Mouse (Mus musculus) forebrain, embryonic 16.5 days (tissue): Measurements from ENCODE around the gene Kcnt2. TPM values are rescaled to one million over a fixed set of nuclear protein-coding genes. Genes with fewer than 3 reads are reported as not detected.

Experiments used
- ATAC-seq: fragments of 200-750 bp; cut with Nextera tagmentation; 2 replicates; pipeline ENCODE4 v1.8.0; 2017; ENCODE audit warnings: mild to moderate bottlenecking, moderate library complexity
- H3K27ac ChIP-seq: fragments of 300-500 bp; sonication (generic); 2 replicates; pipeline ENCODE4 v1.5.1; 2014; ENCODE audit warnings: low read length, control low read depth
- H3K27me3 ChIP-seq: fragments of 300-500 bp; sonication (generic); replicated peaks from 2 replicates; pipeline ENCODE4 v1.6.1; 2014; ENCODE audit warnings: low read length; ENCODE audit not compliant: control insufficient read depth, insufficient read depth
- H3K36me3 ChIP-seq: fragments of 300-500 bp; sonication (generic); 2 replicates; pipeline ENCODE4 v1.6.1; 2014; ENCODE audit not compliant: control insufficient read depth, insufficient read depth
- H3K4me1 ChIP-seq: fragments of 300-500 bp; sonication (generic); replicated peaks from 2 replicates; pipeline ENCODE4 v1.6.1; 2014; ENCODE audit warnings: low read length; ENCODE audit not compliant: control insufficient read depth, insufficient read depth
- H3K4me2 ChIP-seq: fragments of 300-500 bp; sonication (generic); 2 replicates; pipeline ENCODE4 v1.6.1; 2014; ENCODE audit warnings: mild to moderate bottlenecking, low read length, control low read depth
- H3K4me3 ChIP-seq: fragments of 300-500 bp; sonication (generic); replicated peaks from 2 replicates; pipeline ENCODE4 v1.5.1; 2014; ENCODE audit warnings: mild to moderate bottlenecking, low read length, control low read depth
- H3K9ac ChIP-seq: fragments of 300-500 bp; sonication (generic); replicated peaks from 2 replicates; pipeline ENCODE4 v1.6.1; 2014; ENCODE audit warnings: low read depth, low read length, control low read depth
- H3K9me3 ChIP-seq: fragments of 300-500 bp; sonication (generic); 2 replicates; pipeline ENCODE4 v1.6.1; 2016; ENCODE audit warnings: low read length; ENCODE audit not compliant: control insufficient read depth
- WGBS: fragments of 180-500 bp; shearing (Covaris S2); extraction: QIAGEN DNeasy Blood & Tissue Kit; methylation state at CpG from one replicate; pipeline ENCODE4 v1.1.7; 2014; 5-methylcytosine and 5-hydroxymethylcytosine counted together
- polyA plus RNA-seq: library from polyadenylated mRNA; unstranded; fragments of >200 nt; fragmentation: Nextera tagmentation; extraction: Ambion mirVana; gene quantifications from 2 replicates; pipeline ENCODE4 v1.2.1, GENCODE M21; 2015

Kcnt2 gene
- polyA plus RNA-seq, 1 experiment from 2014 or later: 2.8 TPM

DNA sequence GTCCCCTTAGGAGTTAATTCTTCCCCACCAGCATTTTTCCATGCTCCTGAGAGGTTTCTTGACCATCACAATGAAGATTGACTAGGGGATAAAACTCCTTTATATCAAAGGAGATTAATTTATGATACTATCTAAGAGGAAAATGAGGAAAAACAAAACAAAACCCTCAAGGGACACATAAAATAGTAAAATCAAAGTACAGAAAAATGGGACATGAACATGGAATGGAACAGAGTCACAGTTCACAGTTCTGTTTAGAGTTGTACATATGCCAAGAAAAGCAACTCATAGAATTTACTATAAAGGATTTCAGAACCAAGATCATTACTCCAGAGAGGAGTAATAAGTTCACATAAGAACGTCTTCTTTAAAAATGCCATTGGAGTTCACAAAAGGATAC lies 367.1 kb downstream of the Kcnt2 start:
- Histone ChIP-seq H3K4me3 (no peak overlapping the region), H3K4me2 (no peak overlapping the region), H3K27ac (no peak overlapping the region), H3K27me3 (no peaks in the 10 kb centered on the region), H3K9me3 (no peaks in the 10 kb centered on the region), H3K4me1 (no peaks in the 10 kb centered on the region), H3K9ac (no peak overlapping the region), H3K36me3 (no peaks in the 10 kb centered on the region)
- 57% methylated on average over 1 of the region's 1 CpGs for WGBS
- no peak for ATAC-seq

DNA sequence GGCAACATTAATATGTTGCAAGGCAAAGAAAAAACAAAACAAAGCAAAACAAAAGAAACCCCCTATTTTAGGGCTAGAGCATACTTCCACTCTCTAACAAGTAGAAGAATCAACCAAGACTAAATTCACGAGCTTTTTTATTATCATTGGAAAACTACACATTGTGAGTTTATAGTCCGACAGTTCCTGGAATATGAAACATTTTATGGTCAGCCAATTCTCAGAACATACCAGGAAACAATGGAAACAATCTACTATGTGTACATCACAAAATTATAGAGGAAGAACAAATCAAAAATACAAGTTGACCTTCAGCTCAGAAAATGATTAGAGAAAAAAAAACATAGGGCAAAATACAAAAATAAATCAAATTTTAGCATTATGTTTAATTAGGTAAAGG lies 368.9 kb downstream of the Kcnt2 start:
- Histone ChIP-seq H3K9me3 (no peaks in the 10 kb centered on the region), H3K27ac (no peak overlapping the region), H3K4me3 (no peak overlapping the region), H3K9ac (no peak overlapping the region), H3K4me2 (no peak overlapping the region), H3K36me3 (no peaks in the 10 kb centered on the region), H3K27me3 (no peaks in the 10 kb centered on the region), H3K4me1 (no peaks in the 10 kb centered on the region)
- ATAC-seq: no peak
- WGBS: 88% methylated on average over 2 of the region's 2 CpGs

DNA sequence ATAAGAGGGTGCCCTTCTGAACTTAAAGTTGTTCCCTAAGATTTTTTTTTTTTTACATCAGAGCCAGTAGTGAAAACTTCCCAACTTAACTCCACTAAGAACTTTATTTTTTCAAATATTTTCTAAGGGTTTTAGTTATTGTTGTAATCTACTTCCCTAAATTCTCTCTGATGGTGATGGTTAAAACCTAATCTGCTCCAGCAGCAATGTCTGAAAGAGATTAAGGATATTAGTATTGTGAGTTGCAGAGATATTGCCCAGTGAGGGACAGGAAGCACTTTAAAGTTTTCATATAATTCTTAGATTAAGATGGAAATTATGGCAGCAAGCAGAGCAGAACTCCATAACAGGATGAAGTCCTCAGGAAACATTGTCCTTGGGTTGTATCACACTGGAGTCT lies 372.2 kb downstream of the Kcnt2 start:
- Histone ChIP-seq H3K4me2 (no peak overlapping the region), H3K9ac (no peak overlapping the region), H3K4me1 (no peaks in the 10 kb centered on the region), H3K36me3 (no peaks in the 10 kb centered on the region), H3K9me3 (no peaks in the 10 kb centered on the region), H3K27ac (no peak overlapping the region), H3K4me3 (no peak overlapping the region), H3K27me3 (no peaks in the 10 kb centered on the region)
- ATAC-seq: no peak

DNA sequence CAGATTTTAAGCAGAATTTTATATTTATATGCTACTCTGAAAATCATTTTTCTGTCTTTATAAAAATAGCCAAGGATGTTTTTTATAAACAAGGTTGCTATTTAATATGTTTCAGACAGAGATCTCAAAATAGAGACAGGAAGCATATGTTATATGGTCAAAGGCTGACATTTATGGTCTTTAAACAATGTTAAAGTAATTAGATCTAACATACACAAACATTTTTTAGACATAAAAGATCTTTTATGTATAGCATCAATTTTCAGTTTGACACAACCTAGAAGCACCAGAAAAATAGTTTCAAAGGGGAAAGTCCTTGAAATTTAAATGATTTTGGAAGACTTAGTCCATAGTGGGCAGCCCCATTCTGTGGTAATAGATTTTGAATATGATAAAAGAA lies 379.0 kb downstream of the Kcnt2 start:
- no peaks in the 10 kb centered on the region for H3K36me3 ChIP-seq
- H3K27ac ChIP-seq: no peak overlapping the region
- H3K4me1 ChIP-seq: no peaks in the 10 kb centered on the region
- ATAC-seq: no peak
- H3K4me3 ChIP-seq: no peak overlapping the region
- no peaks in the 10 kb centered on the region for H3K9me3 ChIP-seq
- no peak overlapping the region for H3K4me2 ChIP-seq
- H3K27me3 ChIP-seq: no peaks in the 10 kb centered on the region
- H3K9ac ChIP-seq: no peak overlapping the region

DNA sequence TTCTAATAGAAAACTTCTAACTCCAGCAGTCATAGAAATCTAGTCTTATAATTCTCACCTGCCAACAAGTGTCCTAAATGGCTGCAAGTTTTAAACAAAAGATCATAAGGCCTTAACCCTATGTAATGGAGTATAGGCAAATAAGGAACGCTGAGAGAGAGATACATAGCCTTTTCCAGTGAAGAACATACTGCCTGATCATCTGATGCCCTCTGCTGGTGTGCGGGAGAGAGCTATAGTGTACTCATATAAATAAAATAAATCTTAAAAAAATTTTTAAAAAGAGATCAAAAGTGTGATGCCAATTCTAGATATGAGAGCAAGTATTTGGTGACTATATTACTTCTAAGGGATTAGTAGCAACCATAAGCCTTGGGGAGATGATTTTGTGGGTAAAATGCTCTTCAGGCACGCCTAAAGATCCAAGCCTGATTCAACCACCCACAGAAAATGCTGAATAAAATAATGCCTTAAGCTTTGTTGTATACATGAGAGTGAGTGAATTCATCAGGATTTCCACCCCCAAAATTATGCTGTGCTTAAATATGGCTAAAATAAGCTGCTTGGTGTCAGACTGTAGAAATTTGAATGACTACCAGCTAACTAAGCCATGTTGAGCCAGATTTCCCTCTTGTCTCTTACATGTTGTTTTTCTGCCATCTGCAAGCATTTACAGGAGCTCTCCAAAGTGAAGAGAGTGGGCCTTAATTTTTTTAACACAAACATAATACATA lies 413.8 kb downstream of the Kcnt2 start:
- H3K4me3 ChIP-seq: no peak overlapping the region

DNA sequence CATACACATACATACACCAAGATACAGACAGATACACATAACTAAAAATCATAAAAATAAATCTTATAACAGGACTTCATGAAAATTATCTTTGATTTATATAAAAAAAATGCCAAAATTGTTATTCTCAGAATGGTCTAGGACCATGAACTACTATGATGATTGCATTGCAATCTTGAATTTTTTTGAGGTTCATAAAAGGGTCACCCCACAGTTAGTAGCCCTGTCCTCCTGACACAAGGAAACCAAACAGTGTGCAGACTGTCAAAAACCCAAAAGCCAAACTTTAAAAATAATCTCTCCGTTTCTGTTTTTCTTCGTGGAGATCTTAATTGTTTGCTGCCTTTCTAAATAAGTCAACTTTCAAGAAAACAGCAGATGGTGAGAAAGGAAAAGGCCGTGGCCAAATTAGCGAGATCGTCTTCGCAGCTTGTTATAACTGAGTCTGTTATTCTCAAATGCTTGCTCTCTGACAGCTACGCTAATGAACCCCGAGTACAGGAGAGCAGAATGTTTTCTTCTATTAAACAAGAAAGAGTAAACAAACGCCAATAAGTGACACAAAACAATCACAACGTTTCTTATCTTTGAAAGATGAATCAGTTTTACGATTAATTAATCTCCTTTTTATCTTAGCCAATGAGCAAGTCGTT lies 414.9 kb downstream of the Kcnt2 start:
- peaks cover 3% of the 10 kb centered on the region for H3K4me1 ChIP-seq
- H3K9me3 ChIP-seq: no peaks in the 10 kb centered on the region
- H3K27me3 ChIP-seq: no peaks in the 10 kb centered on the region
- peak; percentile 82 for ATAC-seq
- no peaks in the 10 kb centered on the region for H3K36me3 ChIP-seq
- H3K9ac ChIP-seq: no peak overlapping the region; the same call in 1 of the 2 replicates
- 16% methylated on average over 12 of the region's 12 CpGs for WGBS
- peak overlapping the region; percentile 28 for H3K4me3 ChIP-seq
- peak overlapping the region; percentile 53 for H3K4me2 ChIP-seq
- H3K27ac ChIP-seq: no peak overlapping the region

More for the DNA sequence above, 413.8 kb downstream of the Kcnt2 start:
- H3K9me3 ChIP-seq: no peaks in the 10 kb centered on the region
- no peak overlapping the region for H3K4me2 ChIP-seq
- H3K27me3 ChIP-seq: no peaks in the 10 kb centered on the region
- peaks cover 3% of the 10 kb centered on the region for H3K4me1 ChIP-seq
- 51% methylated on average over 3 of the region's 3 CpGs for WGBS
- no peaks in the 10 kb centered on the region for H3K36me3 ChIP-seq
- no peak overlapping the region for H3K9ac ChIP-seq
- no peak overlapping the region; the same call in 1 of the 2 replicates for H3K27ac ChIP-seq
- peak; percentile 69 for ATAC-seq

DNA sequence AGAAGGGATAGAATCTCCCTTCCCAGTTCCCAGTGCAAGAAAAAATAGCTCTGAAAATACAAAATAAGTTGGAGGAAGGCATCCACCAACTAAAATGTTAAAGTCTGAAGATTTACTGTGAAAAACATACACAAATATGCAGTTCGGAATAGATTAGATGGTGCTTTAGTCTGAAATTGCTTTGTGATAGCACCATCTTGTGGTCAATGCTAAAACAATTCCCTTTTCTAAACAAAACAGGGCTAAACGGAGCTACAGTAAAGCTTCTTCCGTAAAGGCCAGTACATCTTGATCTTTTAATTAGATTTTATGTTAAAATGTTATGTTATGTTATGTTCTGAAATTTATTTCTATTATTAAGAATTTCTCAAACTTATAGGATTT lies 415.4 kb downstream of the Kcnt2 start:
- peak overlapping the region; percentile 28; the same call in 1 of the 2 replicates for H3K4me3 ChIP-seq
- no peak overlapping the region for H3K27ac ChIP-seq
- ATAC-seq: peak; percentile 83
- H3K4me2 ChIP-seq: peak overlapping the region; percentile 53
- H3K4me1 ChIP-seq: peaks cover 3% of the 10 kb centered on the region
- no peaks in the 10 kb centered on the region for H3K36me3 ChIP-seq
- 10% methylated on average over 3 of the region's 3 CpGs for WGBS
- H3K27me3 ChIP-seq: no peaks in the 10 kb centered on the region
- H3K9me3 ChIP-seq: no peaks in the 10 kb centered on the region
- no peak overlapping the region; the same call in 1 of the 2 replicates for H3K9ac ChIP-seq

Other genes starting within 250 kb of the Kcnt2 start
- 8.9 and 17.0 TPM in 2 replicates for gene Cfh, start 62.4 kb upstream of the Kcnt2 start, polyA plus RNA-seq